In the genomic region with DNA sequence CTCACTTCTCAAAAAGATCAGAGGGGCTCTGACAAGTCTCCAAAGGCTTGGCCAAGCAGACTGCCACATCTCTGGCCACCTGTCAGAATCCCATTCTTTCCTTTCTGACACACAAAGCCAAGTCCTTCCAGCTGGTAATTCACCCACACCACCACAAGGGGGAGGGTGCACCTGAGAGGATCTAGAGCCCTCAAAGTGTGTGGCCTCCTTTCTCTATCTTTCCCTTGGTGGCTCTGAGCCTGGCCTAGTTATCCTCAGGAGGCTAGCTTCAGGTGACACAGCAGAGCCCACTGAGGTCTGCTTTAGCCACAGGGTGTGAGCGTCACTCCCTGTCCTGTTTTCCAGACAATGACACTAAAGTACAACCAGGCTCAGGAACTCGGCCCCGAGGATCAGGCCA, we compare ENCODE assay signal across 1 mouse cellular context.
A peak's percentile ranks its signal among the peaks of the same experiment; 100 is the strongest.
TF ChIP-seq lines count a peak whose summit lies in the region.

No protein-coding gene starts in this region.

TF ChIP-seq in MEL, 35 proteins besides CTCF, POLR2A, EP300 and RAD21:
- no peak for TF ChIP-seq HCFC1 (IDR thresholded peaks at IDR 0.05; ENCODE audit: low read depth, low read length)
- no peak for TF ChIP-seq POLR2AphosphoS2 (IDR thresholded peaks at IDR 0.05; ENCODE audit: low read length)
- TF ChIP-seq ZMIZ1 (IDR thresholded peaks at IDR 0.05; ENCODE audit: low read depth, low read length) = 0 out of 2 replicates have a peak, but pooled peaks have one; percentile 28
- peak; percentile 52 for TF ChIP-seq SMC3 (IDR thresholded peaks at IDR 0.05; ENCODE audit: low read depth, low read length)
- TF ChIP-seq POLR2AphosphoS5 (IDR thresholded peaks at IDR 0.05; ENCODE audit: borderline replicate concordance, low read depth, low read length) = no peak
- 0 out of 2 replicates have a peak, but pooled peaks have one; percentile 37 for TF ChIP-seq MAZ (IDR thresholded peaks at IDR 0.05; ENCODE audit: low read depth, low read length)
- TF ChIP-seq SIN3A (IDR thresholded peaks at IDR 0.05; ENCODE audit: low read length) = 0 out of 2 replicates have a peak, but pooled peaks have one; percentile 34
- no peak for TF ChIP-seq TCF12 (IDR thresholded peaks at IDR 0.05; ENCODE audit: low read depth, low read length)
- peak; percentile 18; the same call in 1 of the 2 replicates for TF ChIP-seq ZC3H11A (IDR thresholded peaks at IDR 0.05; ENCODE audit: low read depth, low read length)
- TF ChIP-seq MAX (IDR thresholded peaks at IDR 0.05; ENCODE audit: low read length) = 0 out of 2 replicates have a peak, but pooled peaks have one; percentile 23
- 0 out of 2 replicates have a peak, but pooled peaks have one; percentile 20 for TF ChIP-seq ZKSCAN1 (IDR thresholded peaks at IDR 0.05; ENCODE audit: low read depth, low read length)
- no peak for TF ChIP-seq NELFE (IDR thresholded peaks at IDR 0.05; ENCODE audit: low read depth, low read length)
- TF ChIP-seq BHLHE40 (IDR thresholded peaks at IDR 0.05; ENCODE audit: borderline replicate concordance, low read depth, low read length) = no peak
